9 mouse cellular contexts compared by ENCODE assay signal in genomic region chr5:96999601-97000000, GRCm38 (mm10). TPM values are rescaled to one million over a fixed set of nuclear protein-coding genes. Genes with fewer than 3 reads are reported as not detected.
A peak's percentile ranks its signal among the peaks of the same experiment; 100 is the strongest.
DNase-seq lines count a peak whose midpoint lies in the region; ATAC-seq and TF ChIP-seq lines count a peak whose summit lies in the region.
"Had no signal": no experiment of that assay in that cellular context is flagged by ENCODE, and none has a peak within 500 bp of the region (broad histone marks: within the 10 kb centered on the region; RNA-seq: fewer than 3 reads in every experiment).

No protein-coding gene starts in this region.

- peaks cover 1% of the 10 kb centered on the region; the same call in 1 of the 2 replicates for H3K79me2 ChIP-seq in heart, adult 2 months (replicated peaks; ENCODE audit: control insufficient read depth, insufficient read depth, low read length)
- peaks cover 68% of the 10 kb centered on the region for H3K79me2 ChIP-seq in CH12.LX (replicated peaks; ENCODE audit: control insufficient read depth, extremely low read depth, insufficient read depth, poor library complexity, severe bottlenecking)

- ATAC-seq in heart, embryonic 13.5 days (ENCODE audit: extremely low read depth, insufficient number of reproducible peaks, low FRiP score, low TSS enrichment): no peak
- ATAC-seq in forebrain, embryonic 13.5 days: no peak
- no peak for ATAC-seq in liver, embryonic 14.5 days (ENCODE audit: insufficient read depth)

- in situ Hi-C loops in CH12.LX (cut with MboI; ENCODE audit: low pct_ligation_motif_present, low pct_unique_long_range_greater_than_20kb, low sequenced_read_pairs): no loop called here

- H3K4me2 ChIP-seq in heart, embryonic 13.5 days: peak overlapping the region; percentile 90
- H3K4me2 ChIP-seq in CH12.LX (ENCODE audit: insufficient read depth, low read depth, poor library complexity, severe bottlenecking): peak overlapping the region; percentile 64
- H3K4me2 ChIP-seq in forebrain, embryonic 13.5 days: peak overlapping the region; percentile 49
- H3K4me2 ChIP-seq in liver, embryonic 14.5 days (ENCODE audit: low read depth): peak overlapping the region; percentile 85

- H3K4me1 ChIP-seq in heart, embryonic 13.5 days: peaks cover 52% of the 10 kb centered on the region
- H3K4me1 ChIP-seq in heart, adult 2 months (ENCODE audit: control insufficient read depth, insufficient read depth, low read length): peaks cover 8% of the 10 kb centered on the region
- H3K4me1 ChIP-seq in CH12.LX (ENCODE audit: control insufficient read depth in 1 of 2, insufficient read depth in 2 of 2): peaks cover 10 to 54% of the 10 kb centered on the region in 2 experiments
- H3K4me1 ChIP-seq in forebrain, embryonic 13.5 days: peaks cover 35% of the 10 kb centered on the region
- H3K4me1 ChIP-seq in liver, embryonic 14.5 days (replicated peaks; ENCODE audit: control insufficient read depth in 2 of 2, insufficient read depth in 2 of 2, low read length in 1 of 2): peaks cover 57 to 62% of the 10 kb centered on the region in 2 experiments

- dilution Hi-C loops in CH12.LX (cut with MboI; ENCODE audit: extremely low pct_ligation_motif_present, extremely low pct_unique_long_range_greater_than_20kb, low sequenced_read_pairs): no loop called here

- H3K27me3 ChIP-seq in heart, embryonic 13.5 days (replicated peaks): 0 out of 2 replicates have a peak, but pooled peaks cover 4% of the 10 kb centered on the region
- no peaks in the 10 kb centered on the region for H3K27me3 ChIP-seq in heart, adult 2 months (ENCODE audit: control insufficient read depth, insufficient read depth, low read length)
- no peaks in the 10 kb centered on the region for H3K27me3 ChIP-seq in CH12.LX (replicated peaks)
- no peaks in the 10 kb centered on the region for H3K27me3 ChIP-seq in forebrain, embryonic 13.5 days
- no peaks in the 10 kb centered on the region for H3K27me3 ChIP-seq in liver, embryonic 14.5 days (ENCODE audit: control insufficient read depth, insufficient read depth, low read length)
- H3K27me3 ChIP-seq: limb, embryonic 15.5 days had no signal

- no peak for TF ChIP-seq POLR2A in heart, adult 2 months (IDR thresholded peaks at IDR 0.05; ENCODE audit: insufficient read depth, low read depth, low read length)
- TF ChIP-seq POLR2A in CH12.LX (IDR thresholded peaks at IDR 0.05; ENCODE audit: low read depth, low read length): no peak

- TF ChIP-seq CTCF in heart, adult 2 months (IDR thresholded peaks at IDR 0.05): no peak
- no peak for TF ChIP-seq CTCF in CH12.LX (conservative IDR thresholded peaks at IDR 0.05 in 1 of 2, IDR thresholded peaks at IDR 0.05 in 1 of 2; ENCODE audit: low read depth in 2 of 2, low read length in 2 of 2)
- TF ChIP-seq CTCF in liver, embryonic 14.5 days (IDR thresholded peaks at IDR 0.05; ENCODE audit: low read depth): no peak

- no peak overlapping the region for H3K27ac ChIP-seq in heart, embryonic 13.5 days (replicated peaks)
- H3K27ac ChIP-seq in heart, adult 2 months: no peak overlapping the region
- H3K27ac ChIP-seq in CH12.LX (ENCODE audit: insufficient read depth, low read depth): peak overlapping the region; percentile 47; the same call in 1 of the 2 replicates
- H3K27ac ChIP-seq in forebrain, embryonic 13.5 days: no peak overlapping the region
- peak overlapping the region; percentile 85 for H3K27ac ChIP-seq in liver, embryonic 14.5 days
- H3K27ac ChIP-seq: limb, embryonic 15.5 days had no signal

- H3K9me3 ChIP-seq in heart, embryonic 13.5 days: no peaks in the 10 kb centered on the region
- no peaks in the 10 kb centered on the region for H3K9me3 ChIP-seq in CH12.LX (replicated peaks; ENCODE audit: low read length)
- no peaks in the 10 kb centered on the region for H3K9me3 ChIP-seq in forebrain, embryonic 13.5 days (replicated peaks)
- H3K9me3 ChIP-seq in liver, embryonic 14.5 days (ENCODE audit: control insufficient read depth, low read length): no peaks in the 10 kb centered on the region
- H3K9me3 ChIP-seq: limb, embryonic 15.5 days had no signal

- intact Hi-C loops in heart, adult 2 months (cut with DNase I): loop anchor here (5.0 to 10.0 kb wide), 4 partner anchors 77 to 207 kb away; partner anchors contain the start of genes Anxa3 and Paqr3

- no peak for TF ChIP-seq RAD21 in CH12.LX (IDR thresholded peaks at IDR 0.05; ENCODE audit: low read depth, low read length)

- H3K36me3 ChIP-seq in heart, embryonic 13.5 days: no peaks in the 10 kb centered on the region
- H3K36me3 ChIP-seq in heart, adult 2 months (ENCODE audit: control insufficient read depth, insufficient read depth, low read length): no peaks in the 10 kb centered on the region
- H3K36me3 ChIP-seq in CH12.LX (replicated peaks in 1 of 2; ENCODE audit: control insufficient read depth in 1 of 2, insufficient read depth in 1 of 2, low read length in 1 of 2): peaks cover 0 to 23% of the 10 kb centered on the region in 2 experiments
- H3K36me3 ChIP-seq in forebrain, embryonic 13.5 days (ENCODE audit: poor library complexity, severe bottlenecking): no peaks in the 10 kb centered on the region
- peaks cover 29% of the 10 kb centered on the region for H3K36me3 ChIP-seq in liver, embryonic 14.5 days (replicated peaks; ENCODE audit: control insufficient read depth, insufficient read depth, low read depth)
- H3K36me3 ChIP-seq: limb, embryonic 15.5 days had no signal

- peak overlapping the region; percentile 70; the same call in 1 of the 2 replicates for H3K9ac ChIP-seq in heart, embryonic 13.5 days
- H3K9ac ChIP-seq in heart, adult 2 months (ENCODE audit: low read depth, low read length): no peak overlapping the region
- H3K9ac ChIP-seq in CH12.LX (ENCODE audit: insufficient read depth, low read depth): peak overlapping the region; percentile 95; the same call in 1 of the 2 replicates
- H3K9ac ChIP-seq in forebrain, embryonic 13.5 days: no peak overlapping the region
- H3K9ac ChIP-seq in liver, embryonic 14.5 days (replicated peaks): peak overlapping the region; percentile 95
- H3K9ac ChIP-seq: limb, embryonic 15.5 days had no signal

- 65% methylated on average over 7 of the region's 7 CpGs for WGBS in heart, embryonic 13.5 days
- 84% methylated on average over 7 of the region's 7 CpGs for WGBS in heart, adult 2 months
- WGBS in forebrain, embryonic 13.5 days: 86% methylated on average over 7 of the region's 7 CpGs
- 31% methylated on average over 7 of the region's 7 CpGs for WGBS in liver, embryonic 14.5 days (ENCODE audit: insufficient replicate concordance)

- TF ChIP-seq EP300 in heart, adult 2 months (IDR thresholded peaks at IDR 0.05; ENCODE audit: insufficient read depth, low read depth, low read length): no peak
- TF ChIP-seq EP300 in CH12.LX (IDR thresholded peaks at IDR 0.05; ENCODE audit: low read length): no peak
- TF ChIP-seq EP300 in liver, embryonic 14.5 days (IDR thresholded peaks at IDR 0.05; ENCODE audit: low read depth): no peak

- DNase-seq in heart, adult 2 months: no peak
- no peak for DNase-seq in CH12.LX (ENCODE audit: extremely low read depth)
- no peak for DNase-seq in liver, embryonic 14.5 days (ENCODE audit: low read depth in 3 of 3, low spot score in 3 of 3)
- DNase-seq in frontal cortex, adult 2 months (ENCODE audit: extremely low spot score in 1 of 2, low spot score in 1 of 2): no peak
- no peak for DNase-seq in urinary bladder, postnatal 14 days (ENCODE audit: low spot score)
- no peak for DNase-seq in cerebellum, adult 11 months

- peak overlapping the region; percentile 76 for H3K4me3 ChIP-seq in heart, embryonic 13.5 days
- no peak overlapping the region for H3K4me3 ChIP-seq in heart, adult 2 months
- peak overlapping the region in 2 of 3 experiments; percentile 56 to 68 for H3K4me3 ChIP-seq in CH12.LX (replicated peaks in 1 of 3; ENCODE audit: low read depth in 2 of 3, low read length in 2 of 3, poor library complexity in 1 of 3)
- no peak overlapping the region for H3K4me3 ChIP-seq in forebrain, embryonic 13.5 days
- peak overlapping the region; percentile 69 to 83 for H3K4me3 ChIP-seq in liver, embryonic 14.5 days (ENCODE audit: insufficient read depth in 1 of 2, low read depth in 2 of 2, low read length in 2 of 2)
- H3K4me3 ChIP-seq: limb, embryonic 15.5 days had no signal

TF ChIP-seq in CH12.LX, 34 proteins besides CTCF, POLR2A, EP300 and RAD21:
- TF ChIP-seq POLR2AphosphoS2 (IDR thresholded peaks at IDR 0.05; ENCODE audit: low read depth, low read length) (no peak), ELF1 (IDR thresholded peaks at IDR 0.05; ENCODE audit: low read depth, low read length) (no peak), CHD2 (IDR thresholded peaks at IDR 0.05; ENCODE audit: low read length) (no peak), MAFK (IDR thresholded peaks at IDR 0.05; ENCODE audit: insufficient replicate concordance, low read length) (no peak), NELFE (IDR thresholded peaks at IDR 0.05; ENCODE audit: low read depth, low read length) (no peak), KAT2A (IDR thresholded peaks at IDR 0.05; ENCODE audit: insufficient replicate concordance, low read length) (no peak), MXI1 (IDR thresholded peaks at IDR 0.05; ENCODE audit: low read depth, low read length) (no peak), PAX5 (IDR thresholded peaks at IDR 0.05; ENCODE audit: low read length) (no peak), NRF1 (IDR thresholded peaks at IDR 0.05; ENCODE audit: low read depth, low read length) (no peak), ZKSCAN1 (IDR thresholded peaks at IDR 0.05; ENCODE audit: borderline replicate concordance, low read depth, low read length) (no peak), IRF4 (IDR thresholded peaks at IDR 0.05; ENCODE audit: low read depth, low read length) (no peak), CHD1 (IDR thresholded peaks at IDR 0.05; ENCODE audit: low read depth, low read length) (no peak), SIN3A (IDR thresholded peaks at IDR 0.05; ENCODE audit: low read length) (no peak)

RNA-seq across cellular contexts. Expression of gene Bmp2k, which starts 2.1 kb away (rescaled TPM):
- polyA plus RNA-seq in heart, embryonic 13.5 days (2015; fragmentation: Nextera tagmentation; extraction: Ambion mirVana): 5.8 and 6.5 TPM in 2 replicates
- total RNA-seq in heart, adult 2 months (2021): 1 to 10 TPM; 6.7 to 8.4 TPM
- polyA plus RNA-seq in heart, adult 2 months (2012; rRNA removed): 2.9 and 3.6 TPM in 2 replicates
- 8.9 and 9.7 TPM in 2 replicates for total RNA-seq in CH12.LX (2012; rRNA removed)
- total RNA-seq in CH12.LX (2014; rRNA removed): 9.1 and 9.6 TPM in 2 replicates
- 7.5 and 7.9 TPM in 2 replicates for polyA plus RNA-seq in CH12.LX (2012; ENCODE audit: insufficient read length, low read depth)
- polyA plus RNA-seq in forebrain, embryonic 13.5 days (2015; fragmentation: Nextera tagmentation; extraction: Ambion mirVana): 7.6 and 9.3 TPM in 2 replicates
- 10.6 and 14.0 TPM in 2 replicates for polyA plus RNA-seq in liver, embryonic 14.5 days (2012; rRNA removed)
- 30.2 and 34.3 TPM in 2 replicates for polyA plus RNA-seq in liver, embryonic 14.5 days (2014; fragmentation: Nextera tagmentation; extraction: Ambion mirVana)
- polyA plus RNA-seq in frontal cortex, adult 2 months (2012; rRNA removed): 7.5 and 7.6 TPM in 2 replicates

Comparison
In these comparisons a context has a peak if more than half of its experiments do, and no peak if none do; other contexts are left out.
1. H3K4me3 ChIP-seq: peak in heart, embryonic 13.5 days (single experiment), CH12.LX (2 of 3) and liver, embryonic 14.5 days (2 of 2); none in heart, adult 2 months (single experiment) and forebrain, embryonic 13.5 days (single experiment).
2. H3K9ac ChIP-seq: peak in heart, embryonic 13.5 days (single experiment), CH12.LX (single experiment) and liver, embryonic 14.5 days (single experiment); none in heart, adult 2 months (single experiment) and forebrain, embryonic 13.5 days (single experiment).
3. H3K27ac ChIP-seq: peak in CH12.LX (single experiment) and liver, embryonic 14.5 days (single experiment); none in heart, embryonic 13.5 days (single experiment), heart, adult 2 months (single experiment) and forebrain, embryonic 13.5 days (single experiment).
4. Peak in every context shown above with its lines, with median percentiles within 50 percentile points of each other: H3K4me2 ChIP-seq.